Mouse (Mus musculus) embryonic facial prominence, embryonic 10.5 days (tissue): ENCODE data around the gene Camta1. TPM values are rescaled to one million over a fixed set of nuclear protein-coding genes. Genes with fewer than 3 reads are reported as not detected.
A peak's percentile ranks its signal among the peaks of the same experiment; 100 is the strongest.

Experiments
- DNase-seq: peaks from one replicate; pipeline ENCODE4 v3.0.0-alpha.2; 2017; ENCODE audit warnings: low spot score
- H3K27ac ChIP-seq: fragments of 300-500 bp; sonication (generic); replicated peaks from 2 replicates; pipeline ENCODE4 v1.5.1; 2016; ENCODE audit warnings: mild to moderate bottlenecking
- H3K27me3 ChIP-seq: fragments of 300-500 bp; sonication (generic); replicated peaks from 2 replicates; pipeline ENCODE4 v1.6.1; 2016; ENCODE audit warnings: low read depth, mild to moderate bottlenecking; ENCODE audit not compliant: poor library complexity, severe bottlenecking
- H3K36me3 ChIP-seq: fragments of 300-500 bp; sonication (generic); replicated peaks from 2 replicates; pipeline ENCODE4 v1.6.1; 2016; ENCODE audit warnings: mild to moderate bottlenecking, moderate library complexity
- H3K4me1 ChIP-seq: fragments of 300-500 bp; sonication (generic); 2 replicates; pipeline ENCODE4 v1.6.1; 2016
- H3K4me3 ChIP-seq: fragments of 300-500 bp; sonication (generic); 2 replicates; pipeline ENCODE4 v1.5.1; 2016; ENCODE audit warnings: mild to moderate bottlenecking, moderate library complexity
- H3K9me3 ChIP-seq: fragments of 300-500 bp; sonication (generic); 2 replicates; pipeline ENCODE4 v1.6.1; 2016; ENCODE audit warnings: mild to moderate bottlenecking
- WGBS: fragments of 180-500 bp; shearing (Covaris S2); methylation state at CpG from one replicate; pipeline ENCODE4 v1.1.7; 2016; 5-methylcytosine and 5-hydroxymethylcytosine counted together
- polyA plus RNA-seq: library from polyadenylated mRNA; unstranded; fragments of >200 nt; fragmentation: Nextera tagmentation; extraction: Ambion mirVana; gene quantifications from 2 replicates; pipeline ENCODE4 v1.2.1, GENCODE M21; 2016

Gene Camta1
- polyA plus RNA-seq, 1 experiment from 2014 or later, result 110 TPM

DNA sequence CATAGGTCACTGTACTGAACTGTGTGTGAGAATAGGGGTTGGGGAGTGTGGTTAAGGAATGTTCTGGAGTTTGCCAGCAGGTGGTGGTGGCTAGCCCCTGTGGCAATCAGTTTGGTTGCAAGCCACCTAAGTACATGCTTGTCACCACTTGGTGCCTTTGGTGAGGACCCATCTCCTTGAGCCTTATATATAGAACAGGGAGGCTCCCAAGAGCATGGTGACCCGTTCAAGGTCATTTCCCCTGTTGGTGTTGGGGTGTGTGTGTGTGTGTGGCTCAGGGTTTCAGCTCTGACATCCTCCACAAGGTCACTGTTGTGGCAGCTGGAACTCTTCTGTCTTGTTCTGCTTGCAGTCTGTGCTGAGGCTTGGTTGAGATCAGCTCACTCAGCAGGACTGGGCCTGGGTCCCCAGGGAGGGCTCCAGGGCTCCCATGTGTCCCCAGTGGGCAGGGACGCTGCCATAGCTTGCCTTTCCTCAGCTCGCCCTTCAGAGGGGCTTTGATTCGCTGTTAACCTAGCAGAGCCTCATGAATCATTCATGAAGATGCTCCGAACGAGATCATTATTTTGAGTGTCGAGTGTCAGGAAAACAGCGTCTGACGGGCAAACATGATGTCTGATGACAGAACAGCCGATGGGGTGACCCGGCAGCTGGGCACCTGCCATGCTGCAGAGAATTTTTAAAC, 667.5 kb downstream of the Camta1 start:
- Histone ChIP-seq H3K27me3 (no peaks in the 10 kb centered on the region), H3K27ac (no peak overlapping the region), H3K4me3 (no peak overlapping the region), H3K9me3 (no peaks in the 10 kb centered on the region), H3K36me3 (no peaks in the 10 kb centered on the region), H3K4me1 (peaks cover 15% of the 10 kb centered on the region)
- DNase-seq, result no peak
- 40% methylated on average over 11 of the region's 11 CpGs for WGBS

DNA sequence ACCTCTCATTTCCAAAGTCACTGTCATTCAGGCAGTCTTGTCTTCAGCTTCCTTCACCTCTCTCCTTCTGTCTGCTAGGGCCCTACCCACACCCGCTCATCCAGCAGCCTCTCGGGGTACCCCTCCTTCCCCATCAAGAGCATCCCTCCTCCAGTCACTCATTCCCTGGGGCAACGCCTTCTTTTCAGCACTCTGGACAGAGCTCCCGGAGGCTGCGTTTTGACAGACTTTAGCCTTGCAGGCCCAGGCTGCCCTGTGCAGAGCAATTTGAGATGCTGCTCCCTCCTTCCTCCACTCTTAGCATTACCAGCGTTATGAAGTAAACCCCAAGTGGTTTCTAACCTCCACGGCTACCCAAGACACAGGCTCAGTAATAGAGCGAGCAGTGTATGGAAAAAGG, 675.2 kb downstream of the Camta1 start:
- peak; percentile 80 for DNase-seq
- no peak overlapping the region for H3K27ac ChIP-seq
- H3K4me3 ChIP-seq, result no peak overlapping the region
- H3K36me3 ChIP-seq, result no peaks in the 10 kb centered on the region
- H3K4me1 ChIP-seq, result no peaks in the 10 kb centered on the region
- H3K9me3 ChIP-seq, result no peaks in the 10 kb centered on the region
- 10% methylated on average over 8 of the region's 8 CpGs for WGBS
- no peaks in the 10 kb centered on the region for H3K27me3 ChIP-seq

DNA sequence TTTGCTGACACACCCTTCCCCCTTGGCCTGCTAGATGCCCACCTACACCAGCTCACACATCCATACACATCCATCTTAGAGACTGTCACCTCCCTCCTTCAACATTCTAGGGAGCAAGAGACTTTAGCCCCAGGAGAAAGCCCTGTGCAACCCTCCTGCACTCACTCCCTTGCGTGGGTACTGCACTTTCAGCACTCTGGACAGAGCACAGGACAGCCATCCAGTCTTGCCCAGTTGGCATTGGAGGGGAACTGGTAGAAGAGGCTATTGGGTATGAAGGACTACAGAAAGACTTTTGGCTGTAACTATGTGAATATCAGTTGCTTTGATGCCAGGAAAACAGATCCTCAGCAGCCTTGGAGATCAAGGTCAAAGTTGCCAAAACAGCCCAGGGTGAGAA, 675.9 kb downstream of the Camta1 start:
- no peak overlapping the region for H3K4me3 ChIP-seq
- DNase-seq, result peak; percentile 56
- H3K36me3 ChIP-seq, result no peaks in the 10 kb centered on the region
- no peaks in the 10 kb centered on the region for H3K4me1 ChIP-seq
- 9% methylated on average over 1 of the region's 1 CpGs for WGBS
- H3K27ac ChIP-seq, result no peak overlapping the region
- H3K27me3 ChIP-seq, result no peaks in the 10 kb centered on the region
- no peaks in the 10 kb centered on the region for H3K9me3 ChIP-seq

- Histone ChIP-seq H3K27me3 (no peaks in the 10 kb centered on the region), H3K9me3 (no peaks in the 10 kb centered on the region), H3K4me3 (no peak overlapping the region), H3K36me3 (no peaks in the 10 kb centered on the region), H3K4me1 (no peaks in the 10 kb centered on the region), H3K27ac (no peak overlapping the region)
- no peak for DNase-seq
- WGBS, result 65% methylated on average over 7 of the region's 7 CpGs
Observed at GRCm38 (mm10) chr4:151180394-151180902, 681.2 kb downstream of the Camta1 start.

GRCm38 (mm10) chr4:151179639-151180038, 682.0 kb downstream of the Camta1 start:
- H3K27me3 ChIP-seq, result no peaks in the 10 kb centered on the region
- no peak for DNase-seq
- H3K4me1 ChIP-seq, result no peaks in the 10 kb centered on the region
- H3K36me3 ChIP-seq, result no peaks in the 10 kb centered on the region
- no peak overlapping the region for H3K4me3 ChIP-seq
- WGBS, result 72% methylated on average over 3 of the region's 3 CpGs
- H3K9me3 ChIP-seq, result no peaks in the 10 kb centered on the region
- no peak overlapping the region for H3K27ac ChIP-seq

- Histone ChIP-seq H3K27ac (no peak overlapping the region), H3K36me3 (no peaks in the 10 kb centered on the region), H3K4me1 (no peaks in the 10 kb centered on the region), H3K9me3 (no peaks in the 10 kb centered on the region), H3K27me3 (no peaks in the 10 kb centered on the region), H3K4me3 (no peak overlapping the region)
- DNase-seq, result no peak
- WGBS, result 72% methylated on average over 8 of the region's 8 CpGs
Observed at GRCm38 (mm10) chr4:151178970-151179378, 682.7 kb downstream of the Camta1 start.

GRCm38 (mm10) chr4:151172526-151172925, 689.1 kb downstream of the Camta1 start:
- no peak for DNase-seq
- WGBS, result 74% methylated on average over 8 of the region's 8 CpGs
- H3K27me3 ChIP-seq, result no peaks in the 10 kb centered on the region
- H3K4me1 ChIP-seq, result peaks cover 4% of the 10 kb centered on the region; the same call in 1 of the 2 replicates
- no peak overlapping the region for H3K27ac ChIP-seq
- no peaks in the 10 kb centered on the region for H3K9me3 ChIP-seq
- H3K36me3 ChIP-seq, result no peaks in the 10 kb centered on the region
- no peak overlapping the region for H3K4me3 ChIP-seq

- Histone ChIP-seq H3K9me3 (no peaks in the 10 kb centered on the region), H3K27ac (no peak overlapping the region), H3K27me3 (peaks cover 1% of the 10 kb centered on the region; the same call in 1 of the 2 replicates), H3K4me3 (no peak overlapping the region), H3K4me1 (peaks cover 4% of the 10 kb centered on the region; the same call in 1 of the 2 replicates), H3K36me3 (no peaks in the 10 kb centered on the region)
- no peak for DNase-seq
- 79% methylated on average over 3 of the region's 3 CpGs for WGBS
Observed at GRCm38 (mm10) chr4:151171117-151171516, 690.6 kb downstream of the Camta1 start.

GRCm38 (mm10) chr4:151170658-151171057, 691.0 kb downstream of the Camta1 start:
- no peak for DNase-seq
- H3K27me3 ChIP-seq, result peaks cover 6% of the 10 kb centered on the region

GRCm38 (mm10) chr4:151166969-151167368, 694.7 kb downstream of the Camta1 start:
- no peak overlapping the region for H3K27ac ChIP-seq
- 87% methylated on average over 6 of the region's 6 CpGs for WGBS
- peaks cover 12% of the 10 kb centered on the region for H3K27me3 ChIP-seq
- DNase-seq, result no peak
- H3K9me3 ChIP-seq, result no peaks in the 10 kb centered on the region
- no peaks in the 10 kb centered on the region for H3K36me3 ChIP-seq
- H3K4me3 ChIP-seq, result no peak overlapping the region
- no peaks in the 10 kb centered on the region; the same call in 1 of the 2 replicates for H3K4me1 ChIP-seq

More at GRCm38 (mm10) chr4:151170658-151171057, 691.0 kb downstream of the Camta1 start:
- H3K4me1 ChIP-seq, result peaks cover 4% of the 10 kb centered on the region
- 75% methylated on average over 18 of the region's 18 CpGs for WGBS
- H3K27ac ChIP-seq, result no peak overlapping the region
- no peak overlapping the region for H3K4me3 ChIP-seq
- H3K9me3 ChIP-seq, result no peaks in the 10 kb centered on the region
- no peaks in the 10 kb centered on the region for H3K36me3 ChIP-seq

DNA sequence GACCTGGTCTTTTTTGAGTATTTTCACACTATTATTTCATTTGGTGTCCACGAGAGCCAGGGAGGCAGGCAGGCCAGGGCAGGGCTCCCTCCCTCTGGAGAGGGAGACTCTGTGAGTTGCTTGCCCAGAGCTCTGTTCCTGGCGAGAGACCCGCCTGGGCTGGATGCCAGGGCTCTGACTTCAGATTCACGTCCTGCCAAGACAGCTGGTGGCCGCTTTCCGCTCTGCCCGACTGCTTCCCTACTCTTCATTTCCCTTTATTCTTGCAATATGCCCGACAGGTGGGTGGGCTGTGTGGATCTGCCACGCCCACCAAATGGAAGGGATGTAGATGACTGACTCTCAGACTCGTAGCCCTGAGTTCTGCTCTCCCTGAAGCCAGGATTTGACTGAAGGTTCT, 696.1 kb downstream of the Camta1 start:
- Histone ChIP-seq H3K4me1 (no peaks in the 10 kb centered on the region; the same call in 1 of the 2 replicates), H3K36me3 (no peaks in the 10 kb centered on the region), H3K27ac (no peak overlapping the region), H3K4me3 (no peak overlapping the region), H3K27me3 (peaks cover 16% of the 10 kb centered on the region), H3K9me3 (no peaks in the 10 kb centered on the region)
- WGBS, result 21% methylated on average over 10 of the region's 10 CpGs
- DNase-seq, result no peak

DNA sequence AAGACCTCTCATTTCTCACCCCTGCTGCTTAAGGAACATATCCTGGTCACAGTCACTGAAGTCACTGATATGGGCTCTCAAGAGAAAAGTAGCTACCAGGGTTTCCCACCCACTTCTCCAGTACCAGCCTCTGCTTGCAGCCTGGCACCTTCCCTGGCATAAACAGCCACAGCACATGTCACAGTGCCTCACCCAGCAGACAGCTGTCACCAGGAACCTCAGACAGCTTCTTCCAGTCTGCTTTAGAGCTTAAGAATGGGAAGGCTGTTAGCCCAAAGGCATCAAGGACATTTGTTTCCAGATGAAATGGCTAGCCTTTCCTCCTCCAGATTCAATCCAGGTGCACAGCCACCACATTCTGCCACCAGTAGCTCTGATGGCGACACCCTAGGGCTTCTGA, 697.4 kb downstream of the Camta1 start:
- Histone ChIP-seq H3K27me3 (peaks cover 16% of the 10 kb centered on the region), H3K4me1 (no peaks in the 10 kb centered on the region; the same call in 1 of the 2 replicates), H3K36me3 (no peaks in the 10 kb centered on the region), H3K9me3 (no peaks in the 10 kb centered on the region), H3K27ac (no peak overlapping the region), H3K4me3 (no peak overlapping the region)
- no peak for DNase-seq
- 82% methylated on average over 1 of the region's 1 CpGs for WGBS

- no peak overlapping the region for H3K4me3 ChIP-seq
- no peaks in the 10 kb centered on the region for H3K36me3 ChIP-seq
- peak; percentile 51 for DNase-seq
- WGBS, result 47% methylated on average over 6 of the region's 6 CpGs
- H3K9me3 ChIP-seq, result no peaks in the 10 kb centered on the region
- H3K27me3 ChIP-seq, result peaks cover 16% of the 10 kb centered on the region
- no peak overlapping the region for H3K27ac ChIP-seq
- H3K4me1 ChIP-seq, result no peaks in the 10 kb centered on the region; the same call in 1 of the 2 replicates
Observed at GRCm38 (mm10) chr4:151161869-151162268, 699.8 kb downstream of the Camta1 start.
